Mouse (Mus musculus) midbrain, embryonic 15.5 days (tissue): ENCODE measurements around the gene Gm29427. TPM values are rescaled to one million over a fixed set of nuclear protein-coding genes. Genes with fewer than 3 reads are reported as not detected.

ENCODE experiments used
- ATAC-seq: fragments of 200-750 bp; cut with Nextera tagmentation; replicated peaks from 2 replicates; pipeline ENCODE4 v1.8.0; 2017; ENCODE audit warnings: moderate TSS enrichment
- H3K27ac ChIP-seq: fragments of 300-500 bp; sonication (generic); 2 replicates; pipeline ENCODE4 v1.5.1; 2015; ENCODE audit warnings: mild to moderate bottlenecking, inconsistent platforms
- H3K27me3 ChIP-seq: fragments of 300-500 bp; sonication (generic); replicated peaks from 2 replicates; pipeline ENCODE4 v1.6.1; 2015; ENCODE audit warnings: inconsistent platforms
- H3K36me3 ChIP-seq: fragments of 300-500 bp; sonication (generic); replicated peaks from 2 replicates; pipeline ENCODE4 v1.6.1; 2015; ENCODE audit warnings: inconsistent platforms
- H3K4me1 ChIP-seq: fragments of 300-500 bp; sonication (generic); 2 replicates; pipeline ENCODE4 v1.6.1; 2015; ENCODE audit warnings: inconsistent platforms
- H3K4me2 ChIP-seq: fragments of 300-500 bp; sonication (generic); 2 replicates; pipeline ENCODE4 v1.6.1; 2015; ENCODE audit warnings: inconsistent platforms, mild to moderate bottlenecking, moderate library complexity
- H3K4me3 ChIP-seq: fragments of 300-500 bp; sonication (generic); 2 replicates; pipeline ENCODE4 v1.5.1; 2015; ENCODE audit warnings: mild to moderate bottlenecking, inconsistent platforms
- H3K9ac ChIP-seq: fragments of 300-500 bp; sonication (generic); 2 replicates; pipeline ENCODE4 v1.6.1; 2015; ENCODE audit warnings: mild to moderate bottlenecking, inconsistent platforms
- H3K9me3 ChIP-seq: fragments of 300-500 bp; sonication (generic); 2 replicates; pipeline ENCODE4 v1.6.1; 2016; ENCODE audit warnings: inconsistent platforms
- WGBS: fragments of 180-500 bp; shearing (Covaris S2); methylation state at CpG from one replicate; pipeline ENCODE4 v1.1.7; 2015; ENCODE audit warnings: mixed read lengths; 5-methylcytosine and 5-hydroxymethylcytosine counted together
- polyA plus RNA-seq: library from polyadenylated mRNA; unstranded; fragments of >200 nt; fragmentation: Nextera tagmentation; extraction: Ambion mirVana; gene quantifications from 2 replicates; pipeline ENCODE4 v1.2.1, GENCODE M21; 2015

Gm29427 gene
- 0.14 TPM in 1 of 2 replicates, not detected in the other for polyA plus RNA-seq

DNA sequence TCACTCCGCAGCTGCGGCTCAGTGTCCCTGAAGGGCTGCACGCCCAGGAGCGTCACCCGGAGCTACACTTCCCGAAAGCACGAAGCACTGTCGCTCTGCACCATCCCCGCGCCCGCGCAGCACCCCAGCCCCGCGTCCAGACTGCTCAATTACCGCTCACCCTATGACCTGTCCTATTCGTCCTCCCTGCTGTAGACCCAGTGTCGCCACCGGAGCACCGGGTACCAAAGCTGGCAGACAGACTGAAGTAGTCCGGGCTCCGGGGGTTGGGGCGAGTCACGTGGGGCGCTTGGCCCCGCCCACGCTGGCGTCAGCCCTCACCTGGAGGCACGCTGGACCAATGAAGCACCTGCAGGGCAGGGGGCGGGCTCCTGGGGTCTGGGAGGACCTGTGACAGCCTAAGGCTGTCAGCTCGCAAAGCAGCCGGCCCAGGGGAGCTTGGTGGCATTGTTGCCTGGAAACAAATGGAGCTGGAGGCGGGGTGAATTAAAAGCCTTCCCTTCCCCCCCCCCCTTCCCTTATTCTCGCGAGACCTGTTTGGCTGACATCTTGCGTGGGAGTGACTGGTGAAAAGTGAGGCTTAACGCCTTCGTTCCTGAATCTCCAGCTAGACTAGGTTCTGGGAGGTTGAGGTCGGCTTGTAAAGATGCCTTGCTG is at the start of gene Gm29427:
TSS of gene Gm29427 (minus strand) at position 239 of the 657 bp plus-strand sequence.
- Histone ChIP-seq H3K4me3 (peak within 1 kb of the TSS; percentile 59), H3K27ac (peak within 1 kb of the TSS; percentile 88), H3K4me1 (peaks cover 26% of the 10 kb centered on the region), H3K9me3 (no peaks in the 10 kb centered on the region), H3K4me2 (peak within 1 kb of the TSS; percentile 92), H3K36me3 (0 out of 2 replicates have a peak, but pooled peaks cover 2% of the 10 kb centered on the region), H3K27me3 (no peaks in the 10 kb centered on the region), H3K9ac (peak within 1 kb of the TSS; percentile 96)
- under 1% methylated on average over 38 of the region's 38 CpGs for WGBS
- peak; percentile 96 for ATAC-seq

DNA sequence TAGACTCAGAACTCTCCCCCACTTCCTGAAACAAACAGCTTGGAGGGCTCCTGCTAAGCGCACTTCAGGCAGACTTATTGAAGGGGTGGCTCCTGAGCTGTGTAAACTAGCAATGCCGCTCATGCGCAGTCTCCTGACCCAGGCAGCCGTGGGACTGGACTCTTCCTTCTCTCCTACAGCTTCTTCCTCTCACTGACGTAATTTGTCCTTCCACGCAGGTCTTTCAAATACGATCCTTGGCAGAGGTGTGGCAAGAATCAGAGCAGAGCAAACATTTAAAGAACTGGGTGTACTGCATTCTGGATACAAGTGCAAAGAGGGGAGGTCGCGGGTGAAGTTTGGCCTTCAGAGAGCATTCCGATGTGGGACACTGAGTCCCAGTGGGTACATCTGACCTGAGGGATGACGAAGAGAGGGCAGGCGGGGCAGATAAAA is 48.4 kb upstream of the Gm29427 start:
- H3K4me3 ChIP-seq: no peak overlapping the region
- no peak overlapping the region for H3K9ac ChIP-seq
- no peaks in the 10 kb centered on the region for H3K27me3 ChIP-seq
- H3K36me3 ChIP-seq: no peaks in the 10 kb centered on the region
- H3K9me3 ChIP-seq: no peaks in the 10 kb centered on the region
- WGBS: 85% methylated on average over 12 of the region's 12 CpGs
- H3K4me2 ChIP-seq: no peak overlapping the region
- H3K4me1 ChIP-seq: no peaks in the 10 kb centered on the region
- no peak overlapping the region for H3K27ac ChIP-seq
- ATAC-seq: no peak

DNA sequence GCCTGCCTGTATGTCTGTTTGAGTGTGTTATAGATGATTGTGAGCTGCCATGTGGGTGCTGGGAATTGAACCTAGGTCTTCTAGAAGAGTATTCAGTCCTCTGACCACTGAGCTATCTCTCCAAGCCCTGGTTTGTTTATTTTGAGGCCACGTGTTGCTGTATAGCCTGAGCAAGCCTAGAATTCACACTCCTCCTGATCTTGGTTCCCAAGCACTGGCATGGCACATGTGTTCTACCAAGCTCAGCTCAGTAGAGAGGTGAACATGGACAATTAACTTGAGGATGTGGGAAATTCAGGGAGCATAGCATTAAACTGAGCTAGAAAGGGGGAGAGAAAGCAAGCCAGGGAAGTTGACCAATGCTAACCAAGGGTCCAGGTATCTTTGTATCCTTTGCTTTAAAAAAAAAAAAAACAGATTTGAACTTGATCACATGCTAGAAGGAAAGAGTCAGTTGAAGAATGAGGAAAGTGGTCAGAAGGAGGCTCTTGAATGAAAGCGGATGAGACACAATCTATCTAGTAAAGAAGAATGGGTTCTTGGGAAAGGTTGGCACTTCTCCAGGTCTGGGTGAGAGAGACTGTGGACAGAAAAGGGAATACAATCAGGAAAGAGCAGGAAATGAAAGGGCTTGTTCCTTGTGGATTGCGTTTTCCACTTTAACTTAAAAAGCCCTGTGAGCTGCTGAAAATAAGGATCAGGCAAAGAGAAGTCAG is 46.6 kb upstream of the Gm29427 start:
- Histone ChIP-seq H3K9ac (no peak overlapping the region), H3K4me1 (no peaks in the 10 kb centered on the region), H3K9me3 (no peaks in the 10 kb centered on the region), H3K4me2 (no peak overlapping the region), H3K4me3 (no peak overlapping the region), H3K27ac (no peak overlapping the region), H3K36me3 (no peaks in the 10 kb centered on the region), H3K27me3 (no peaks in the 10 kb centered on the region)
- ATAC-seq: no peak
- 82% methylated on average over 3 of the region's 3 CpGs for whole genome bisulfite sequencing

DNA sequence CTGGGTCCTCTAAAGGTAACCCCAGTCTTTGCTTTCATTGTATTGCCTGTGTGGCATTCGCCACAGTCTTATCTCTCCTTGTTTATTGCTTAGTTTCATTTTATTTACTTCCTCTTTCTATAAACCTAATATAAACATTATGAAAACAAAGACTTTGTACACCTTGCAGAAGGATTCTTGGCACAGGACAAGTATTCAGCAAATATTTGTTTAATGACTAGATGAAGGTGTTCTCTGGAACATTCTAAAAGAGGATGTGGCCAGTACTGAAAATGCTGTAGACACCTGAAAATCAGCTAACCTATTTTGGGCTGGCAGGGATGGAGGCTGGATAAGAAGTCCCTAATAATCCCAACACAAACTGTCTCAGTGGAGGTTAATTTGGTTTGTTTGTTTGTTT is 46.0 kb upstream of the Gm29427 start:
- ATAC-seq: no peak
- Histone ChIP-seq H3K9ac (no peak overlapping the region), H3K4me3 (no peak overlapping the region), H3K9me3 (no peaks in the 10 kb centered on the region), H3K4me2 (no peak overlapping the region), H3K4me1 (no peaks in the 10 kb centered on the region), H3K27me3 (no peaks in the 10 kb centered on the region), H3K36me3 (no peaks in the 10 kb centered on the region), H3K27ac (no peak overlapping the region)
- WGBS: 88% methylated on average over 1 of the region's 1 CpGs

DNA sequence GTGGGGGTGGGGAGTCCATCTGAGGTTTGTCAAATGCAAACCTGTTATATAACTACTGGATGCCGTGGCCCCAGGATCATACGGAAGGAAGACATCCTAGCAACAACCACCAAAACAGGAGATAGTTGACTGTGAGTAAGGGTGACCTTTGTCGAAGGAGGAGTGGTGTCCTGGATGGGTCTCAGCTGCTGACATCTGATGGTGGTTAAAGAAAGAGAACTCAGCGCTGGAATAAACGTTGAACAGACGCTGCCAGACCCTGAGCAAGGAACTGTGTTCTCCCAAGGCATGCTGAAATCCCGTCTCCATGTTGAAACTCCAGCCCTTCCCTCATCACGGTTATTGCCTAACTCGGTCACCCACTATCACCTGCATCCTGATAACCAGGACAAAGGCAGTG is 44.1 kb upstream of the Gm29427 start:
- Histone ChIP-seq H3K4me3 (no peak overlapping the region), H3K27ac (no peak overlapping the region)
- no peak for ATAC-seq

DNA sequence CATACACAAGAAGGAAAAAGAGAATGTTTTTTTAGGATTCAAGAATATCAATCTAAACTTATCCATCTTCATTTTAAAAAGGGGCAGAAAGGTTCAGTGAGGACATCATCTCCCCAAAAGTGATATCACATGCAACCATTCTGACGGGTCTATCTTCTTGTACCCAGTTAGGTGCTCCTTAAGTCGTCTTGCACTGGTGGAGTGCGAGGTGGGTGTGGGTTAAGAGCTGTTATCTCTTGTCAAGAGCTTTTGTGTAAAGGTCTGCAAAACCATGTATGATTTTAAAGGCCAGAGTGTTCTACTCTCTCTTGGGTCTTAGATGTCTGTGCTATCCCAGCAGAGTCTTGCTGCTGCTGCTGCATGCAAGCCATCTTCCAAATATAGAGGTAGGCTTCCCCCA is 31.2 kb upstream of the Gm29427 start:
- Histone ChIP-seq H3K4me2 (no peak overlapping the region), H3K27me3 (no peaks in the 10 kb centered on the region), H3K4me1 (no peaks in the 10 kb centered on the region), H3K9ac (no peak overlapping the region), H3K27ac (no peak overlapping the region), H3K4me3 (no peak overlapping the region), H3K36me3 (no peaks in the 10 kb centered on the region), H3K9me3 (no peaks in the 10 kb centered on the region)
- ATAC-seq: no peak
- 89% methylated on average over 3 of the region's 3 CpGs for WGBS

More for the DNA sequence above, 44.1 kb upstream of the Gm29427 start:
- no peaks in the 10 kb centered on the region for H3K36me3 ChIP-seq
- no peaks in the 10 kb centered on the region for H3K4me1 ChIP-seq
- no peaks in the 10 kb centered on the region for H3K9me3 ChIP-seq
- H3K9ac ChIP-seq: no peak overlapping the region
- H3K27me3 ChIP-seq: no peaks in the 10 kb centered on the region
- 87% methylated on average over 9 of the region's 9 CpGs for WGBS
- H3K4me2 ChIP-seq: no peak overlapping the region

DNA sequence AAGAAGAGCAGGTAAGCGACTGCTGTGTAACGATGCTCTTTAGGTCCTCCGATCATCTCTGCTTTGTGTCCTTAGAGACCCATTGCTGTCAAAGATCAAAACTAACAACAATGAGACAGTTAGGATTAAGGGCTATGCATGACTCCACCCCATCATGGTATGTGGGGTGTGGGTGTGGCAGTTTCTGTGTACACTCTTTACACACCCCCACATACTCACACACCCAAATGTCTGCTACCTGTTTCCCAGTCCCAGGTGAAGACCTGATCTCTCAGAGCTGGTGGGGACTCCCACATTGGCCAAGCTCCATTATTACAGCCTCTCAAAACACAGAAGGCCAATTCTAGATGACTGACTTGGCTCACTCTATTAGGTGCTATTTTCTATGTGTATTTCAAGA is 30.0 kb upstream of the Gm29427 start:
- WGBS: 95% methylated on average over 3 of the region's 3 CpGs
- Histone ChIP-seq H3K27ac (no peak overlapping the region), H3K36me3 (no peaks in the 10 kb centered on the region), H3K9me3 (no peaks in the 10 kb centered on the region), H3K4me3 (no peak overlapping the region), H3K9ac (no peak overlapping the region), H3K4me1 (no peaks in the 10 kb centered on the region), H3K4me2 (no peak overlapping the region), H3K27me3 (no peaks in the 10 kb centered on the region)
- ATAC-seq: no peak

DNA sequence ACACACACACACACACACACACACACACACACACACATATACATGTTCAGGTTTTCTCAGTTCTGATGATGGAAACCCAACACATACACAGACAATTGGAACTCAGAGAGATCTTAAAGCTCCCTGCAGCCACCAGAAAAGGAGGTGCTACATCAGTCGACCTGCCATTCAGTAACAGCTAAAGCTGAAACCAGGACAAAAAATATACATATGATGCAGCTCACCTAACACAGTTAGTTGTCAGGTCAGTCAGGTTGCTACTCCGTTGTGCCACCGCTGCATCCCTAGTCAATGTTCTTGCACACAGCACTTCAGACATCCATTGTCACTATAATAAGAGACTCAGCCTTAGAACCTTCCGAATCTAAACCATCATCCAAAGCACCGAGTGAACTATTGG is 29.4 kb upstream of the Gm29427 start:
- no peaks in the 10 kb centered on the region for H3K9me3 ChIP-seq
- WGBS: 90% methylated on average over 5 of the region's 5 CpGs
- H3K4me1 ChIP-seq: no peaks in the 10 kb centered on the region
- H3K9ac ChIP-seq: no peak overlapping the region
- no peaks in the 10 kb centered on the region for H3K36me3 ChIP-seq
- no peak for ATAC-seq
- H3K4me3 ChIP-seq: no peak overlapping the region
- H3K27ac ChIP-seq: no peak overlapping the region
- H3K27me3 ChIP-seq: no peaks in the 10 kb centered on the region
- no peak overlapping the region for H3K4me2 ChIP-seq

DNA sequence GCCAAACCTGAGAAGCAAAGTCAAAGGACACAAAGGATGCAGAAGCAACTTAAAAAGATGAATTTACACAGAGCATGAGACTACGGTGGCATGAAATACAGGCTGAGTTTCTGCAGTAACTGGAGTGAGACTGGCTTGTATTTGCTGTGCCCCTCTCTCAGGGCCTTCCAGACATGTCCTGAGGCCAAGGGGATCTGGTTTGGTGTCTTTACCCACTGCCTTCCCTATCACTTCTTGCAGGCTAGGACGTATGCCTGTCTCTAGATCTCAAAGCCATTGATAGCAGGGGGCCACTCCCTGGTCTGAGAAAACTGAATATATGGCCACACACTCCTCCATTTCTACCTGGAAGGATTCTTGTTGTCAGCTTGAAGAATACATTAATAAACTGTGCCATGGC is 28.6 kb upstream of the Gm29427 start:
- ATAC-seq: no peak
- 84% methylated on average over 2 of the region's 2 CpGs for WGBS
- H3K27ac ChIP-seq: no peak overlapping the region

DNA sequence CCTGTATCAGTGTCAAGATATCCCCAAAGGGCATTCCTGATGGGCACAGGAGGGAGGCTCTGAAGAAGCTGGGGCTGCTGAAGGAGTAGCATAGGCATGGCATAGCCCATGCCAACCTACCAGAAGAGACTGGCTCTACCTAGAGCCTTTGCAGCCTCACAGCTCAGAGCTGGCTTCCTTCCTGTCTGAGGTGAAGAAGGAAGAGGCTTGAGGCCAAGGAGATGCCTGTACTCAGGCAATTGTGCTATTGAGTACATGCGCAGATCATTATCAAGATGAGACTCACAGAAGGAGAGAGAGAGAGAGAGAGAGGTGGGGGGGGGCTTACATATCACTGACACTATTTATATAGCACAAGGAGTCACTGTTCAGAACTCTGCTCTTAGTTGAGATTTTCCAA is 28.2 kb upstream of the Gm29427 start:
- Histone ChIP-seq H3K27me3 (no peaks in the 10 kb centered on the region), H3K9ac (no peak overlapping the region), H3K27ac (no peak overlapping the region), H3K4me3 (no peak overlapping the region), H3K9me3 (no peaks in the 10 kb centered on the region), H3K4me1 (no peaks in the 10 kb centered on the region), H3K4me2 (no peak overlapping the region), H3K36me3 (no peaks in the 10 kb centered on the region)
- no peak for ATAC-seq
- 89% methylated on average over 1 of the region's 1 CpGs for WGBS

More for the DNA sequence above, 28.6 kb upstream of the Gm29427 start:
- Histone ChIP-seq H3K4me3 (no peak overlapping the region), H3K4me2 (no peak overlapping the region), H3K9ac (no peak overlapping the region), H3K36me3 (no peaks in the 10 kb centered on the region), H3K4me1 (no peaks in the 10 kb centered on the region), H3K9me3 (no peaks in the 10 kb centered on the region), H3K27me3 (no peaks in the 10 kb centered on the region)

DNA sequence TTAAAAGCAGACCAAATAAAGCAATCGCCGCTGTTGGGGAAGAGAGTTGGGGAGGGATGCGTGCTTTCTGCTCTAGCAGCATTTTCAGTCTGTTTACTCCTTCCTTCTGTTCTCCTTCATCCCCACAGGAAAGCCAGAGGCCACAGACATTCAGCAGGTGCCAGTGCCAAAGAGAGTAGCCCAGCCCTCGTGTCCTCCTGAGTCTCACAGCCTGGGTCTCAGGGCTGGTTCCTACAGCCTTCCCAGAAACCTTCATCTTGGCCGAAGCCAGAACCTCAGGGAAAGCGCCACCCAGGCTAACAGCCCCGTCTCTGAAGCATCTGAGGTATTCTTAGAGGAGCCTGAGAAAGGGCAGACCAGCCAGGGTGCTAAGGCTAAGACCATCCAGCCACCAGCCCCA is 26.6 kb upstream of the Gm29427 start:
- Histone ChIP-seq H3K4me3 (no peak overlapping the region), H3K4me1 (no peaks in the 10 kb centered on the region), H3K4me2 (no peak overlapping the region), H3K27me3 (no peaks in the 10 kb centered on the region), H3K9me3 (no peaks in the 10 kb centered on the region), H3K36me3 (no peaks in the 10 kb centered on the region), H3K27ac (no peak overlapping the region), H3K9ac (no peak overlapping the region)
- 88% methylated on average over 7 of the region's 7 CpGs for WGBS
- no peak for ATAC-seq

DNA sequence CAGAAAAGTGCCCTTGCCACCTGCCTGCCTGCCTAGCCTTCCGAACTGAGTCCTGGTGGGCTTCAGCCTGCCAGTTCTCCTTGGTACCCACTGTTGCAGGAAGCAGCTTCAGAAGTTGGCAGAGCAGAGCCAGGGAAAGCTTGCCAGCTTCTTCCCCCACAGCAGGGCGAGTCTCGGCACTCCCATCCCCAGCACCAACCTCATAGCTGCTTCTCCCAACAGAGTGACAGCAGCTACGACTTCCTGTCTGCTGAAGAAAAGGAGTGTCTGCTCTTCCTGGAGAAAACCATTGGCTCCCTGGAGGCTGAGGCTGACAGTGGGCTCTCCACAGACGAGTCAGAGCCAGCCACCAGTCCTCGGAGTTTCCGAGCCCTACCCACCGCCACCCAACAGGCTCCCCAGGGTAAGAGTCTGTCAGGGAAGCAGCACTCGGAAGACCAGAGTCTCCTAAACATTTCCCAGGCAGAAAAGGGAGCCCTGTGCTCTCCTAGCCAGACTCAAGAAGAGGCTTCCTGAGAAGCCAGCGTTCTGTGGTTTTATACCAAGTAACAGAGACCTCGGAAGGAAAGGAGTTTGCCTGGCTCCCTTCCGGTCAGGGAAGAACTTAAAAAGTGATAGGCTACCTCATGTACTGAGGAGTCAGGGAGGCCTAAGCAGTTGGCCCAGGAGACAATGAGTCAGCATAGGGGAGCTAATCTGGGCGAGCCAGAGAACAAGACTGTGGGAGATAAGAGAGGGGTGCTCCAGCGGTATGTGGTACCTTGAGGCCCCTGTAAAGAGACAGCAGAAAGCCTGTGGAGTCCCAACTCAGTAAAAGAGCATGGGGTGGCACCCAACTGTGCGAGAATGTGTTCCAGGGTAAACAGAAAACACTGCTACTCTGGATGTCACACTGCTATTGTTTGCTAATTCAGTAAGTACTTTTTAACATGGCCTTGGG is 25.5 kb upstream of the Gm29427 start:
- Histone ChIP-seq H3K4me3 (no peak overlapping the region), H3K36me3 (no peaks in the 10 kb centered on the region), H3K4me2 (no peak overlapping the region), H3K27ac (no peak overlapping the region), H3K4me1 (no peaks in the 10 kb centered on the region), H3K9me3 (no peaks in the 10 kb centered on the region), H3K9ac (no peak overlapping the region), H3K27me3 (no peaks in the 10 kb centered on the region)
- WGBS: 58% methylated on average over 15 of the region's 15 CpGs
- no peak for ATAC-seq
